Mouse (Mus musculus) embryonic facial prominence, embryonic 15.5 days (tissue): Measurements from ENCODE around the gene Cend1. TPM values are rescaled to one million over a fixed set of nuclear protein-coding genes. Genes with fewer than 3 reads are reported as not detected.

Source experiments
- ATAC-seq: fragments of 200-750 bp; cut with Nextera tagmentation; 2 replicates; pipeline ENCODE4 v1.8.0; 2017; ENCODE audit warnings: low read depth, moderate TSS enrichment; ENCODE audit not compliant: insufficient number of reproducible peaks, low FRiP score, low TSS enrichment
- H3K27ac ChIP-seq: fragments of 300-500 bp; sonication (generic); replicated peaks from 2 replicates; pipeline ENCODE4 v1.5.1; 2015; ENCODE audit warnings: mild to moderate bottlenecking, inconsistent platforms
- H3K27me3 ChIP-seq: fragments of 300-500 bp; sonication (generic); 2 replicates; pipeline ENCODE4 v1.6.1; 2015; ENCODE audit warnings: inconsistent platforms
- H3K36me3 ChIP-seq: fragments of 300-500 bp; sonication (generic); 2 replicates; pipeline ENCODE4 v1.6.1; 2015; ENCODE audit warnings: mild to moderate bottlenecking, inconsistent platforms
- H3K4me1 ChIP-seq: fragments of 300-500 bp; sonication (generic); 2 replicates; pipeline ENCODE4 v1.6.1; 2015; ENCODE audit warnings: inconsistent platforms
- H3K4me2 ChIP-seq: fragments of 300-500 bp; sonication (generic); replicated peaks from 2 replicates; pipeline ENCODE4 v1.6.1; 2015; ENCODE audit warnings: mild to moderate bottlenecking, inconsistent platforms
- H3K4me3 ChIP-seq: fragments of 300-500 bp; sonication (generic); replicated peaks from 2 replicates; pipeline ENCODE4 v1.5.1; 2015; ENCODE audit warnings: mild to moderate bottlenecking, inconsistent platforms
- H3K9ac ChIP-seq: fragments of 300-500 bp; sonication (generic); 2 replicates; pipeline ENCODE4 v1.6.1; 2015; ENCODE audit warnings: inconsistent platforms
- H3K9me3 ChIP-seq: fragments of 300-500 bp; sonication (generic); replicated peaks from 2 replicates; pipeline ENCODE4 v1.6.1; 2016; ENCODE audit warnings: inconsistent platforms
- WGBS: fragments of 180-500 bp; shearing (Covaris S2); methylation state at CpG from one replicate; pipeline ENCODE4 v1.1.7; 2015; 5-methylcytosine and 5-hydroxymethylcytosine counted together
- polyA plus RNA-seq: library from polyadenylated mRNA; unstranded; fragments of >200 nt; fragmentation: Nextera tagmentation; extraction: Ambion mirVana; gene quantifications from 2 replicates; pipeline ENCODE4 v1.2.1, GENCODE M21; 2015

The Cend1 gene
- polyA plus RNA-seq, 1 experiment from 2014 or later, result 5.3 TPM

- H3K4me2 ChIP-seq, result no peak overlapping the region
- 65% methylated on average over 1 of the region's 1 CpGs for WGBS
- H3K27me3 ChIP-seq, result peaks cover under 1% of the 10 kb centered on the region; the same call in 1 of the 2 replicates
- no peak overlapping the region for H3K4me3 ChIP-seq
- H3K4me1 ChIP-seq, result peaks cover 59% of the 10 kb centered on the region
- H3K9me3 ChIP-seq, result no peaks in the 10 kb centered on the region
- peaks cover 33% of the 10 kb centered on the region for H3K36me3 ChIP-seq
- H3K9ac ChIP-seq, result no peak overlapping the region
- H3K27ac ChIP-seq, result no peak overlapping the region
- no peak for ATAC-seq
Measured at GRCm38 (mm10) chr7:141471236-141471635, 41.9 kb upstream of the Cend1 start.

GRCm38 (mm10) chr7:141470637-141470944 is 41.3 kb upstream of the Cend1 start:
- Histone ChIP-seq H3K4me3 (no peak overlapping the region), H3K4me1 (peaks cover 58% of the 10 kb centered on the region), H3K27ac (no peak overlapping the region), H3K27me3 (peaks cover 7% of the 10 kb centered on the region; the same call in 1 of the 2 replicates), H3K4me2 (no peak overlapping the region), H3K9me3 (no peaks in the 10 kb centered on the region), H3K9ac (no peak overlapping the region), H3K36me3 (peaks cover 33% of the 10 kb centered on the region)
- no peak for ATAC-seq
- 94% methylated on average over 10 of the region's 10 CpGs for WGBS

GRCm38 (mm10) chr7:141469901-141470636 is 40.8 kb upstream of the Cend1 start:
- peaks cover 61% of the 10 kb centered on the region for H3K4me1 ChIP-seq
- no peak for ATAC-seq
- 91% methylated on average over 18 of the region's 18 CpGs for WGBS
- H3K27me3 ChIP-seq, result peaks cover 11% of the 10 kb centered on the region; the same call in 1 of the 2 replicates
- no peaks in the 10 kb centered on the region for H3K9me3 ChIP-seq
- no peak overlapping the region for H3K9ac ChIP-seq
- 0 out of 2 replicates have a peak overlapping the region, but pooled peaks have one; percentile 92 for H3K27ac ChIP-seq
- no peak overlapping the region for H3K4me2 ChIP-seq
- H3K36me3 ChIP-seq, result peaks cover 33% of the 10 kb centered on the region
- H3K4me3 ChIP-seq, result no peak overlapping the region

GRCm38 (mm10) chr7:141469352-141469751 is 40.1 kb upstream of the Cend1 start:
- WGBS, result 83% methylated on average over 6 of the region's 6 CpGs
- H3K27ac ChIP-seq, result 0 out of 2 replicates have a peak overlapping the region, but pooled peaks have one; percentile 92
- H3K4me1 ChIP-seq, result peaks cover 67% of the 10 kb centered on the region
- ATAC-seq, result no peak
- peaks cover 18% of the 10 kb centered on the region for H3K27me3 ChIP-seq
- H3K4me3 ChIP-seq, result peak overlapping the region; percentile 79
- no peaks in the 10 kb centered on the region for H3K9me3 ChIP-seq
- peak overlapping the region; percentile 21 for H3K9ac ChIP-seq
- H3K4me2 ChIP-seq, result peak overlapping the region; percentile 75
- H3K36me3 ChIP-seq, result peaks cover 33% of the 10 kb centered on the region

- no peaks in the 10 kb centered on the region for H3K9me3 ChIP-seq
- peaks cover 61% of the 10 kb centered on the region for H3K4me1 ChIP-seq
- H3K36me3 ChIP-seq, result peaks cover 33% of the 10 kb centered on the region
- H3K27me3 ChIP-seq, result peaks cover 25% of the 10 kb centered on the region
- peak overlapping the region; percentile 79 for H3K4me3 ChIP-seq
- ATAC-seq, result peak; percentile 50
- WGBS, result 4% methylated on average over 8 of the region's 8 CpGs
- peak overlapping the region; percentile 52 for H3K9ac ChIP-seq
- peak overlapping the region; percentile 92 for H3K27ac ChIP-seq
- peak overlapping the region; percentile 75 for H3K4me2 ChIP-seq
Measured at GRCm38 (mm10) chr7:141468522-141469211, 39.4 kb upstream of the Cend1 start.

GRCm38 (mm10) chr7:141468164-141468521 is 38.9 kb upstream of the Cend1 start:
- no peak for ATAC-seq
- peaks cover 30% of the 10 kb centered on the region for H3K27me3 ChIP-seq
- peaks cover 57% of the 10 kb centered on the region for H3K4me1 ChIP-seq
- peak overlapping the region; percentile 52 for H3K9ac ChIP-seq
- peak overlapping the region; percentile 75 for H3K4me2 ChIP-seq
- peaks cover 33% of the 10 kb centered on the region for H3K36me3 ChIP-seq
- no peaks in the 10 kb centered on the region for H3K9me3 ChIP-seq
- WGBS, result 17% methylated on average over 5 of the region's 5 CpGs
- H3K4me3 ChIP-seq, result peak overlapping the region; percentile 79
- H3K27ac ChIP-seq, result peak overlapping the region; percentile 92

GRCm38 (mm10) chr7:141467230-141468030 is 38.1 kb upstream of the Cend1 start, which contains the start of gene Cd151:
TSS of gene Cd151 (plus strand) at chr7:141467392.
- H3K36me3 ChIP-seq, result peaks cover 28% of the 10 kb centered on the region
- H3K27me3 ChIP-seq, result peaks cover 36% of the 10 kb centered on the region
- H3K4me1 ChIP-seq, result peaks cover 57% of the 10 kb centered on the region
- peak within 1 kb of the TSS; percentile 79 for H3K4me3 ChIP-seq
- H3K9ac ChIP-seq, result peak within 1 kb of the TSS; percentile 52
- no peaks in the 10 kb centered on the region for H3K9me3 ChIP-seq
- under 1% methylated on average over 52 of the region's 52 CpGs for WGBS
- peak within 1 kb of the TSS; percentile 92 for H3K27ac ChIP-seq
- peak within 1 kb of the TSS; percentile 75 for H3K4me2 ChIP-seq
- peak; percentile 77 for ATAC-seq

GRCm38 (mm10) chr7:141466607-141467148 is 37.4 kb upstream of the Cend1 start:
- no peaks in the 10 kb centered on the region for H3K9me3 ChIP-seq
- no peak for ATAC-seq
- 56% methylated on average over 10 of the region's 10 CpGs for WGBS
- peak overlapping the region; percentile 52; the same call in 1 of the 2 replicates for H3K9ac ChIP-seq
- peak overlapping the region; percentile 92 for H3K27ac ChIP-seq
- H3K36me3 ChIP-seq, result peaks cover 22% of the 10 kb centered on the region
- peak overlapping the region; percentile 79 for H3K4me3 ChIP-seq
- H3K4me1 ChIP-seq, result peaks cover 62% of the 10 kb centered on the region
- H3K4me2 ChIP-seq, result peak overlapping the region; percentile 75
- peaks cover 44% of the 10 kb centered on the region for H3K27me3 ChIP-seq

GRCm38 (mm10) chr7:141466045-141466394 is 36.7 kb upstream of the Cend1 start:
- Histone ChIP-seq H3K4me1 (peaks cover 65% of the 10 kb centered on the region), H3K27ac (no peak overlapping the region), H3K4me3 (no peak overlapping the region), H3K4me2 (no peak overlapping the region), H3K9me3 (no peaks in the 10 kb centered on the region), H3K36me3 (peaks cover 16% of the 10 kb centered on the region), H3K9ac (no peak overlapping the region), H3K27me3 (peaks cover 50% of the 10 kb centered on the region)
- ATAC-seq, result no peak
- WGBS, result 76% methylated on average over 7 of the region's 7 CpGs

GRCm38 (mm10) chr7:141465388-141466044 is 36.2 kb upstream of the Cend1 start:
- H3K4me1 ChIP-seq, result peaks cover 65% of the 10 kb centered on the region
- H3K4me3 ChIP-seq, result peak overlapping the region; percentile 27
- no peak for ATAC-seq
- H3K9ac ChIP-seq, result no peak overlapping the region
- peaks cover 55% of the 10 kb centered on the region for H3K27me3 ChIP-seq
- no peaks in the 10 kb centered on the region for H3K9me3 ChIP-seq
- WGBS, result 32% methylated on average over 8 of the region's 10 CpGs
- no peak overlapping the region for H3K27ac ChIP-seq
- H3K4me2 ChIP-seq, result peak overlapping the region; percentile 43
- H3K36me3 ChIP-seq, result peaks cover 11% of the 10 kb centered on the region
